Mouse (Mus musculus): ENCODE results near the gene Pou2f3. TPM values are rescaled to one million over a fixed set of nuclear protein-coding genes. Genes with fewer than 3 reads are reported as not detected.

Gene Pou2f3
- total RNA-seq (2023), result not detected

GRCm38 (mm10) chr9:43210190-43210682 is at the start of gene Pou2f3:
Gene Pou2f3 (minus strand): TSS chr9:43210369.

GRCm38 (mm10) chr9:43239712-43240593 is 29.8 kb upstream of the Pou2f3 start, which contains the start of gene Oaf:
Gene Oaf (minus strand): TSS chr9:43239911.

GRCm38 (mm10) chr9:43116134-43116996 is 93.8 kb downstream of the Pou2f3 start, which contains the start of gene Tmem136:
Gene Tmem136 (minus strand): TSS chr9:43116570.

GRCm38 (mm10) chr9:43107187-43107517 is 103.0 kb downstream of the Pou2f3 start, which contains the start of gene Arhgef12:
Gene Arhgef12 (minus strand): TSS chr9:43107239.

Other genes with a start within 250 kb of the Pou2f3 start
- gene Arhgef12, start 103.1 kb downstream of the Pou2f3 start, total RNA-seq (2023), result 8.9 TPM
- gene Tmem136, start 93.8 kb downstream of the Pou2f3 start, total RNA-seq (2023), result not detected
- gene Oaf, start 29.5 kb upstream of the Pou2f3 start, total RNA-seq (2023), result 0.30 TPM
- not detected for gene Trim29, start 100.5 kb upstream of the Pou2f3 start, total RNA-seq (2023)

All from CD4-positive naive resting alpha-beta T cell, adult 57 days (primary cell).